Mouse (Mus musculus): ENCODE results near the gene Adgra3.

The Adgra3 gene

GRCm38 (mm10) chr5:50058421-50059286 is at the start of gene Adgra3:
Adgra3 (minus strand) TSS chr5:50059006.
- peak; percentile 86 for DNase-seq (ENCODE audit: extremely low spot score)

- no peak for DNase-seq (ENCODE audit: extremely low spot score)
These were observed 24.6 kb upstream of the Adgra3 start for GRCm38 (mm10) chr5:50083441-50083840.

- DNase-seq (ENCODE audit: extremely low spot score) = no peak
These were observed 15.4 kb upstream of the Adgra3 start for GRCm38 (mm10) chr5:50074245-50074644.

GRCm38 (mm10) chr5:50064236-50064635 is 5.4 kb upstream of the Adgra3 start:
- no peak for DNase-seq (ENCODE audit: extremely low spot score)

- DNase-seq (ENCODE audit: extremely low spot score) = no peak
These were observed 780 bp upstream of the Adgra3 start for GRCm38 (mm10) chr5:50059586-50059985.

GRCm38 (mm10) chr5:50057612-50058420 is 990 bp downstream of the Adgra3 start:
- peak; percentile 46 for DNase-seq (ENCODE audit: extremely low spot score)

GRCm38 (mm10) chr5:50052456-50052855 is 6.3 kb downstream of the Adgra3 start:
- no peak for DNase-seq (ENCODE audit: extremely low spot score)

GRCm38 (mm10) chr5:50050668-50051425 is 8.0 kb downstream of the Adgra3 start:
- no peak for DNase-seq (ENCODE audit: extremely low spot score)

GRCm38 (mm10) chr5:50050037-50050436 is 8.8 kb downstream of the Adgra3 start:
- no peak for DNase-seq (ENCODE audit: extremely low spot score)

- DNase-seq (ENCODE audit: extremely low spot score) = no peak
These were observed 9.3 kb downstream of the Adgra3 start for GRCm38 (mm10) chr5:50049506-50049905.

GRCm38 (mm10) chr5:50048960-50049359 is 9.8 kb downstream of the Adgra3 start:
- DNase-seq (ENCODE audit: extremely low spot score) = no peak

GRCm38 (mm10) chr5:50048271-50048851 is 10.4 kb downstream of the Adgra3 start:
- DNase-seq (ENCODE audit: extremely low spot score) = no peak

GRCm38 (mm10) chr5:50045180-50045579 is 13.6 kb downstream of the Adgra3 start:
- DNase-seq (ENCODE audit: extremely low spot score) = no peak

- no peak for DNase-seq (ENCODE audit: extremely low spot score)
These were observed 15.1 kb downstream of the Adgra3 start for GRCm38 (mm10) chr5:50043677-50044076.

- no peak for DNase-seq (ENCODE audit: extremely low spot score)
These were observed 16.4 kb downstream of the Adgra3 start for GRCm38 (mm10) chr5:50042274-50042943.

GRCm38 (mm10) chr5:50039521-50039920 is 19.3 kb downstream of the Adgra3 start:
- DNase-seq (ENCODE audit: extremely low spot score) = no peak

- no peak for DNase-seq (ENCODE audit: extremely low spot score)
These were observed 21.1 kb downstream of the Adgra3 start for GRCm38 (mm10) chr5:50037666-50038065.

- DNase-seq (ENCODE audit: extremely low spot score) = no peak
These were observed 23.8 kb downstream of the Adgra3 start for GRCm38 (mm10) chr5:50034900-50035514.

- no peak for DNase-seq (ENCODE audit: extremely low spot score)
These were observed 24.6 kb downstream of the Adgra3 start for GRCm38 (mm10) chr5:50034231-50034630.

GRCm38 (mm10) chr5:50033660-50034059 is 25.1 kb downstream of the Adgra3 start:
- DNase-seq (ENCODE audit: extremely low spot score) = no peak

- DNase-seq (ENCODE audit: extremely low spot score) = no peak
These were observed 26.5 kb downstream of the Adgra3 start for GRCm38 (mm10) chr5:50032332-50032731.
